Mouse (Mus musculus) gastrocnemius, postnatal 36 days (tissue): ENCODE data around the gene Rnls. TPM values are rescaled to one million over a fixed set of nuclear protein-coding genes. Genes with fewer than 3 reads are reported as not detected.

Experiments used
- DNase-seq, 2 experiments: peaks; one replicate each; pipeline ENCODE4 v3.0.0; 2022
- intact Hi-C: fragments of 180-260 bp; cut with DNase I; formaldehyde crosslinking; loops from one replicate; pipeline ENCODE4 v1.15.1; 2025
- total RNA-seq, 2 experiments: library from RNA; stranded (reverse); gene quantifications; 2 replicates each; pipeline ENCODE4 v1.2.3; 2021

Gene Rnls
- total RNA-seq, 2 experiments from 2014 or later: 9.3 to 10.2 TPM

- intact Hi-C loops: no loop called here
- DNase-seq: peak in 1 of 2 experiments; percentile 14
Measured at GRCm38 (mm10) chr19:33113746-33114145, 278.3 kb downstream of the Rnls start.

- intact Hi-C loops: no loop called here
- no peak for DNase-seq
Measured at GRCm38 (mm10) chr19:33110404-33110803, 281.7 kb downstream of the Rnls start.

GRCm38 (mm10) chr19:33109941-33110371, 282.1 kb downstream of the Rnls start:
- intact Hi-C loops: no loop called here
- DNase-seq: peak; percentile 21 to 38

GRCm38 (mm10) chr19:33109141-33109540, 283.0 kb downstream of the Rnls start:
- intact Hi-C loops: no loop called here

GRCm38 (mm10) chr19:33103851-33104250, 288.2 kb downstream of the Rnls start:
- no peak for DNase-seq
- intact Hi-C loops: no loop called here

More at GRCm38 (mm10) chr19:33109141-33109540, 283.0 kb downstream of the Rnls start:
- DNase-seq: no peak

GRCm38 (mm10) chr19:33102783-33103139, 289.3 kb downstream of the Rnls start:
- intact Hi-C loops: no loop called here
- DNase-seq: no peak

GRCm38 (mm10) chr19:33102008-33102782, 289.9 kb downstream of the Rnls start:
- intact Hi-C loops: no loop called here
- DNase-seq: no peak

- DNase-seq: no peak
- intact Hi-C loops: no loop called here
Measured at GRCm38 (mm10) chr19:33101093-33102007, 290.7 kb downstream of the Rnls start.

- no peak for DNase-seq
- intact Hi-C loops: no loop called here
Measured at GRCm38 (mm10) chr19:33100598-33100997, 291.5 kb downstream of the Rnls start.

GRCm38 (mm10) chr19:33100031-33100430, 292.1 kb downstream of the Rnls start:
- DNase-seq: no peak
- intact Hi-C loops: no loop called here

- intact Hi-C loops: no loop called here
- no peak for DNase-seq
Measured at GRCm38 (mm10) chr19:33099201-33099788, 292.8 kb downstream of the Rnls start.

GRCm38 (mm10) chr19:33097691-33098090, 294.4 kb downstream of the Rnls start:
- no peak for DNase-seq
- intact Hi-C loops: no loop called here

GRCm38 (mm10) chr19:33096581-33096980, 295.5 kb downstream of the Rnls start:
- intact Hi-C loops: no loop called here
- DNase-seq: no peak

GRCm38 (mm10) chr19:33092575-33092974, 299.5 kb downstream of the Rnls start:
- no peak for DNase-seq
- intact Hi-C loops: no loop called here

- intact Hi-C loops: no loop called here
- DNase-seq: no peak
Measured at GRCm38 (mm10) chr19:33091324-33091723, 300.8 kb downstream of the Rnls start.

GRCm38 (mm10) chr19:33088868-33089267, 303.2 kb downstream of the Rnls start:
- DNase-seq: no peak
- intact Hi-C loops: no loop called here

GRCm38 (mm10) chr19:33087961-33088360, 304.1 kb downstream of the Rnls start:
- intact Hi-C loops: no loop called here

More at GRCm38 (mm10) chr19:33087961-33088360, 304.1 kb downstream of the Rnls start:
- no peak for DNase-seq
